Mouse (Mus musculus) kidney, embryonic 15.5 days (tissue): ENCODE results near the gene Nup153. TPM values are rescaled to one million over a fixed set of nuclear protein-coding genes. Genes with fewer than 3 reads are reported as not detected.

Source experiments
- ATAC-seq: fragments of 200-750 bp; cut with Nextera tagmentation; replicated peaks from 2 replicates; pipeline ENCODE4 v1.8.0; 2017; ENCODE audit warnings: moderate TSS enrichment; ENCODE audit not compliant: low FRiP score
- H3K27ac ChIP-seq: fragments of 300-500 bp; sonication (generic); 2 replicates; pipeline ENCODE4 v1.5.1; 2015; ENCODE audit warnings: mild to moderate bottlenecking, inconsistent platforms
- H3K27me3 ChIP-seq: fragments of 300-500 bp; sonication (generic); 2 replicates; pipeline ENCODE4 v1.6.1; 2015; ENCODE audit warnings: inconsistent platforms
- H3K36me3 ChIP-seq: fragments of 300-500 bp; sonication (generic); 2 replicates; pipeline ENCODE4 v1.6.1; 2015; ENCODE audit warnings: inconsistent platforms
- H3K4me1 ChIP-seq: fragments of 300-500 bp; sonication (generic); 2 replicates; pipeline ENCODE4 v1.6.1; 2015; ENCODE audit warnings: inconsistent platforms
- H3K4me2 ChIP-seq: fragments of 300-500 bp; sonication (generic); 2 replicates; pipeline ENCODE4 v1.6.1; 2015; ENCODE audit warnings: moderate library complexity, mild to moderate bottlenecking, inconsistent platforms
- H3K4me3 ChIP-seq: fragments of 300-500 bp; sonication (generic); replicated peaks from 2 replicates; pipeline ENCODE4 v1.5.1; 2015; ENCODE audit warnings: mild to moderate bottlenecking, inconsistent platforms
- H3K9ac ChIP-seq: fragments of 300-500 bp; sonication (generic); 2 replicates; pipeline ENCODE4 v1.6.1; 2015; ENCODE audit warnings: mild to moderate bottlenecking, inconsistent platforms
- H3K9me3 ChIP-seq: fragments of 300-500 bp; sonication (generic); replicated peaks from 2 replicates; pipeline ENCODE4 v1.6.1; 2016; ENCODE audit warnings: inconsistent platforms
- WGBS: fragments of 180-500 bp; shearing (Covaris S2); methylation state at CpG from one replicate; pipeline ENCODE4 v1.1.7; 2015; ENCODE audit warnings: mixed read lengths; 5-methylcytosine and 5-hydroxymethylcytosine counted together
- polyA plus RNA-seq: library from polyadenylated mRNA; unstranded; fragments of >200 nt; fragmentation: Nextera tagmentation; extraction: Ambion mirVana; gene quantifications from 2 replicates; pipeline ENCODE4 v1.2.1, GENCODE M21; 2015

The Nup153 gene
- polyA plus RNA-seq, 1 experiment from 2014 or later = 27.8 TPM

DNA sequence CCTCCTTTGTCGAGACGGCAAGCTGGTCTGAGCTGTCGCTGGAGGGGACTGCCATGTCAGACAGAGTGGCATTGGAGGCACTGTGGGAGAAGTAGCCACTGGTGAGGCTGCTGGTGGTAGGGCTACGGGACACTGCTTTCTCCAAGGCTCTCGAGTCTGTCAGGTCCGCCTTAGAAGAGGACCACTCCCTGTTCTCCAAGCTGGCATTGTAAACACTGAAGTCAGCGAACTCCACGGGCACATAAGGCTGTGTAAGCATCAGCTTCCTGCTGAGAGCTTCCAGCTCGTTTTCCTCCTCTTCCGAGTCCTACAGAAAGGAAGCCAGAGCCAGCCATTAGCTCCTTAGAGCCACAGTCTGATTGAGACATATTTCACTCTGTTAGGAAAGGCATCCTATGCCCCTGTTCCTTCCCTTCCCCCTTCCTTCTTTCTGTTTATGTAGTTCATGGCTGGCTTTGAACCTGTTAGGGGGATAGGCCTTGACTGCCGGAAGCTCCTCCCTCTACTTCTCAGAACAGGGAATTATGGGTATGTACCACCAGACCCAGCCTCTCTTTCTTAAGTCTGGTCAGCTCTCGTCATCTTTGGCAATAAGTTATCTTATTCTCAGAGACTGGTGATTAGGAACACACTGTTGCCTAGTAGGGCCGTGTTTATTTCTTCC is 25.0 kb upstream of the Nup153 start:
- no peak overlapping the region for H3K27ac ChIP-seq
- H3K27me3 ChIP-seq = no peaks in the 10 kb centered on the region
- WGBS = 80% methylated on average over 13 of the region's 13 CpGs
- H3K4me1 ChIP-seq = no peaks in the 10 kb centered on the region
- no peak overlapping the region for H3K4me2 ChIP-seq
- H3K9me3 ChIP-seq = no peaks in the 10 kb centered on the region
- H3K9ac ChIP-seq = no peak overlapping the region
- no peak overlapping the region for H3K4me3 ChIP-seq
- ATAC-seq = no peak
- H3K36me3 ChIP-seq = peaks cover 36% of the 10 kb centered on the region

DNA sequence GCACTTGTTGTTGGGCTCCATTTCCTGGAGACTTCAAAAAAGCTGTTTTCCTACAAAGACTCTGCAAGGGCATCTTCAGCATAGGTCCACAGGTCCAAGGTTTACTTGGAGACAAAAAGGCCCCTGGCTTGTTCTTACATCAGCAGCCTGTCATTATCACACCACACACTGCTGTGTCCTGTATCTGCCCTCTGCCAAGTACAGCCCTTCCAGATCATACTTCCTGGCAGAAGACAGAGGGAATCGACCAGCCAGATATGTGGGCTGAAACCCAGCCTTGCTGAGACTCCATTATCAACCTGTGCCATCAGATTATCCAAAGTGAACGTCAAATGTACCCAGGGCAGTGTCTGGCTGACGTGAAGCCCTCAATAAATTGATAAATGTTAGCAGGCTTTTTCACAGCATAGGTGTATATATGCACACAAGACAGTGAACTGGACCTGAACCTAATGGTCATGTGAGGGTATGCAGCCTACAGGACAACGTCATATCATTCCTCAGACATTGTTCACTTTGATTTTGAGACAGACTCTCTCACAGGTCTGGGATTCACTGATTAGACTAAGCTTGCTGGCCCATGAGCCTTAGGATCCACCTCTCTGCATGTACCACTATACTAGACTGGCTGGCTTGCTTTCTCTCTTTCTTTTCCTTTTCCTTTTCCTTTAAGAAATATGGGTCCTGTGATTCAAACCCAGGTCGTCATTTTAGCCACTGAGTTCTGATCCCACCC is 20.6 kb upstream of the Nup153 start:
- no peaks in the 10 kb centered on the region for H3K27me3 ChIP-seq
- peaks cover 36% of the 10 kb centered on the region for H3K36me3 ChIP-seq
- no peaks in the 10 kb centered on the region for H3K9me3 ChIP-seq
- no peak overlapping the region for H3K27ac ChIP-seq
- no peak for ATAC-seq
- WGBS = 82% methylated on average over 5 of the region's 5 CpGs
- H3K9ac ChIP-seq = no peak overlapping the region
- H3K4me2 ChIP-seq = no peak overlapping the region
- H3K4me3 ChIP-seq = no peak overlapping the region
- H3K4me1 ChIP-seq = no peaks in the 10 kb centered on the region; the same call in 1 of the 2 replicates

DNA sequence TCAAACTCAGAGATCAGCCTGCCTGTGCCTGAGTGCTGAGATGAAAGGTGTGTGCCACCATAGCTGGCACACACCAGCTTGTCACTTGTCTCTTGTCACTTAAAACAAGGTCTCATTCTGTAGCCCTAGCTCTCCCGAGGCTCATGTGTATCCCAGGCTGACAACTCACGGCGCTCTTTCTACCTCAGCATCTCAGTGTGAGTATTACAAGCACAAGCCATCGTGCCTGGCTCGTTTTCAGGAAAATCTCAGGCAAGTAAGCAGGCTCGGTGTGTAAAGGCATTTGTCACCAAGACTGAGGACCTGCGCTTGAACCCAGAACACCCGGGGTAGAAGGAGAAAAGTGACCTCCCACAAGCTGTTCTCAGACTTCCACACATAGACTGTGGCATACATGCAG is 16.1 kb upstream of the Nup153 start:
- ATAC-seq = no peak
- H3K36me3 ChIP-seq = peaks cover 5% of the 10 kb centered on the region; the same call in 1 of the 2 replicates
- H3K4me3 ChIP-seq = no peak overlapping the region
- H3K4me2 ChIP-seq = no peak overlapping the region
- H3K27ac ChIP-seq = no peak overlapping the region
- WGBS = 85% methylated on average over 8 of the region's 8 CpGs
- no peaks in the 10 kb centered on the region for H3K9me3 ChIP-seq
- no peaks in the 10 kb centered on the region; the same call in 1 of the 2 replicates for H3K4me1 ChIP-seq
- H3K27me3 ChIP-seq = no peaks in the 10 kb centered on the region
- no peak overlapping the region for H3K9ac ChIP-seq

DNA sequence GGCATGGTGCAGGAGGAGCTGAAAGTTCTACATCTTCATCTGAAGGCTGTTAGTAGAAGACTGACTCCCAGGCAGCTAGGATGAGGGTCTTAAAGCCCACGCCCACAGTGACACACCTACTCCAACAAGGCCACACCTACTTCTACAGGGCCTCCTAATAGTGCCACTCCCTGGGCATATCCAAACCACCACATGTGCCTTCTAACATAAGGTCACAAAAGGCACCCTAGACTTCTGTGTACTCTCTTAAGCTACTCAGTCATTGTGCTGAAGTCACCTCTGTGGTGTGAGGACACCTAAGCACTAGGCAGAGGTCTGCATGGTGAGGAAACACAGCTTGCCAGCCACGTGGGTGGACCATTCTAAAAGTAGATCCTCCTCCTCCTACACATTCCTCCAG is 14.6 kb upstream of the Nup153 start:
- Histone ChIP-seq H3K4me2 (no peak overlapping the region), H3K9ac (no peak overlapping the region), H3K27me3 (no peaks in the 10 kb centered on the region), H3K4me3 (no peak overlapping the region), H3K4me1 (no peaks in the 10 kb centered on the region; the same call in 1 of the 2 replicates), H3K9me3 (no peaks in the 10 kb centered on the region), H3K27ac (no peak overlapping the region), H3K36me3 (no peaks in the 10 kb centered on the region)
- WGBS = 53% methylated on average over 2 of the region's 2 CpGs
- ATAC-seq = no peak

DNA sequence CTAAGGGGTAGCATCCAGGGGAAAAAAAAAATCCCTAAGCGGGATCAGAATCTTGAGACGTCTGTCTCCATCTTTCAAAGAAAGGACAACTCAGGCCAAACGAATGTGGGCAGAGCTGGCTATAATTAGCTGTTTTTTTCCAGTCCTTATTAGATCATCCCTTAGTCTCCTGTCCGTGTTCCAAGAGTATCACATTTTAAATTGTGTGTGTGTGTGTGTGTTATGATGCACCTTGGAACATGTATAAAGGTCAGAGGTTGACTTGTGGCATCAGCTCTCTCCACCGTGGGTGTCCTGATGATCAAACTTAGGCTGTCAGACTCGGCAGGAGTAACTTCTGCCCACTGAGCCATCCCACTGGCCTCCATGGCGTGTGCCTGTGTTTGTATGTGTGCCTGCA is 11.7 kb upstream of the Nup153 start:
- Histone ChIP-seq H3K27me3 (no peaks in the 10 kb centered on the region), H3K36me3 (no peaks in the 10 kb centered on the region), H3K4me3 (no peak overlapping the region), H3K4me1 (peaks cover 9% of the 10 kb centered on the region), H3K9ac (no peak overlapping the region), H3K27ac (no peak overlapping the region), H3K9me3 (no peaks in the 10 kb centered on the region), H3K4me2 (no peak overlapping the region)
- no peak for ATAC-seq
- 75% methylated on average over 7 of the region's 7 CpGs for WGBS

DNA sequence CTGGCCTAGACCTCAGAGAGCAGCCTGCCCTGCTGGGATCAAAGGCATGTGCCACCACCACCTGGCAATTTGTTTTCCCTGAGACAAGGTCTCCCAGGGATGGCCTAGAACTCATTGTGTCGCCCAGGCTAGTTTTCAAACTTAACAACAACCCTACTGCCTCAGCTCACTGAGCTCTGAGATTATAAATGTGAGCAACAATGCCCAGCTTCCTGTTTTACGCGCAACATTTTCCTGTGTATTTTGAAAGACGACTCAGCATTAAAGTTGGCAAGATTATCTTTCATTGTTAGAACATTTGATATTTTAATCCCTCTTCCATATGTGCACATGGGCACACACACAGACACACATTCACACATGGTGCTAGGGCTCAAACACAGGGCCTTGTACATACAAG is 9.7 kb upstream of the Nup153 start:
- Histone ChIP-seq H3K4me1 (peaks cover 9% of the 10 kb centered on the region), H3K9me3 (no peaks in the 10 kb centered on the region), H3K36me3 (no peaks in the 10 kb centered on the region), H3K4me3 (no peak overlapping the region), H3K27me3 (no peaks in the 10 kb centered on the region), H3K27ac (no peak overlapping the region), H3K4me2 (no peak overlapping the region), H3K9ac (no peak overlapping the region)
- WGBS = 82% methylated on average over 4 of the region's 4 CpGs
- no peak for ATAC-seq

DNA sequence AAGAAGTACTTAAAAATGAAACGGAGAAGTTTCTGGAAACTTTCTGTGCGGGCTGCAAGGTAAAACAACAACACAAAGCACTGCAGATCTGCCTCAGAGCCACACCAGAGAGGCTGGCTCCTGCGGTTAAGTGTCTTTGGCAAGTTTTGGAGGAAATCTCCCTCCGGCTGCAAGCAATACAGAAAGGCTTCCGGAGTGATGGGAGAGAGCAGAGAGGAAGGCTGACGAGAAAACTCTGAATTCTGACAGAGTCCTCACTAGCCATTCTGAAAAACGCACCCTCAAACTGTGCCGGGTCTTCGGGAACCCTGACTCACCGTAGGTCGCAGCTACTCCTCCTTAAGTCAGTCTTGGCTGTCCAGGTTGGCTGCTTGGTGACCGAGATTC is 8.7 kb upstream of the Nup153 start:
- no peaks in the 10 kb centered on the region for H3K36me3 ChIP-seq
- peak overlapping the region; percentile 38 for H3K9ac ChIP-seq
- peaks cover 9% of the 10 kb centered on the region for H3K4me1 ChIP-seq
- no peaks in the 10 kb centered on the region for H3K27me3 ChIP-seq
- H3K4me2 ChIP-seq = peak overlapping the region; percentile 85
- H3K4me3 ChIP-seq = peak overlapping the region; percentile 50
- no peaks in the 10 kb centered on the region for H3K9me3 ChIP-seq
- WGBS = 1% methylated on average over 12 of the region's 12 CpGs
- H3K27ac ChIP-seq = 0 out of 2 replicates have a peak overlapping the region, but pooled peaks have one; percentile 4
- no peak for ATAC-seq

DNA sequence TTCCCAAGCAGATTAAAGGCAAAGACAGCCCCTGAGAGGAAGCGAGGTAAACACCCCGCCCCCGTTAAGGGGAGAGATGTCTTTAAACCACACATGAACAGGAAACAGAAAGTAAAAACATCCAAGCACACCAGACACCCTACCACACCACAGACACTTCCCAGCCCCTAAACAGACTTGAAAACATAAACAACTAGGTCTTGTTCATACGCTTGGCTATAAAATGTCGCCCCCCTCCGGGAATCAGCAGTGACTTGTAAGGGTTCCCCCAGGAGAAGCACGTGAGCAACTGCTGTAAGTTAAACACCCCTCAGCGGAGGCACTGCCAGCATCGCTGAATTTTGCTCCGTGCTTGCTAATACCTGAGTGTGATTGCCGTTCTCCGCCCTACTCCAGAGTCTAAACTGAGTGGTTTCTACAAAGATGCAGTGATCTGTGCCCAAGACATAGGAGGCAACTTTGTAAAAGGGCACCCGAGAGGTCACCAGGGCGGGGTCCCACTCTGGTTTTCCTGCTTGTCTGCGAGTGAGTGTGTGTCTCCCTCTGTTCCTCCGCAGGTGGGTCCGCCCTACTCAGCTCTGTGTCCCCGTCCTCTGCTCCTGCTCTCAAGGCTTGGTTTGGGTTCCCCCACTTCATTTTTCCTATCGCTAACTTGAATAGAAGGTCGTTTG is 8.2 kb upstream of the Nup153 start:
- Histone ChIP-seq H3K9ac (peak overlapping the region; percentile 38), H3K4me1 (peaks cover 9% of the 10 kb centered on the region), H3K27ac (0 out of 2 replicates have a peak overlapping the region, but pooled peaks have one; percentile 4), H3K4me2 (peak overlapping the region; percentile 85), H3K27me3 (no peaks in the 10 kb centered on the region), H3K36me3 (no peaks in the 10 kb centered on the region), H3K4me3 (peak overlapping the region; percentile 50), H3K9me3 (no peaks in the 10 kb centered on the region)
- ATAC-seq = peak; percentile 83
- under 1% methylated on average over 20 of the region's 20 CpGs for WGBS

DNA sequence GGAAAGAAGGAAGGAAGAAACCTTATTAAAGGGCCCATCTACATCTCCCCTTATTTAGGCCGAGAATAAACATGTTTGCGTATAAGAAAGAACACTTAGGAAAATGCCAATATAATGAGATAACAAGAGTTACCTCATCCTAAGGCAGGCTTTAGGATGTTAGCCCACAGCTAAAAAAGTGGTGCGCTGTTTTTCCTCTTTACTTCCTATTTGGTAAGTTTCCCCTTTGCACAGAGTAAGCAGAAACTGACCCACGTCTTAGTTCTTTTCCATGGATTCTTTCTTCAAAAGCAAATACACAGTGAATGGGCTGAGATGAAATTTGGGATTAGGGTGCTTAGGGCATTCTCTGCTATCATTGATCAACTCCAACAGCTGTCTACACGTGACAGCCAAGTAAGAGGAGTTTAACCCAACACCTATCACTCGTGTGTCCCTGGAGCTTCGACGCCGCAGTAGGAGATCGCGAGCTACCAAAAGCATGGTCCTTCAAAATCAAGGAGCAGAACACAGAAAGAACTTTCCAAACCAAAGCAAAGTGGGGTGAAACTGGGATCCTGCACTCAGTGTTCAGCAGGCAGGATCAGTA is 7.6 kb upstream of the Nup153 start:
- Histone ChIP-seq H3K36me3 (no peaks in the 10 kb centered on the region), H3K4me2 (peak overlapping the region; percentile 85), H3K4me1 (peaks cover 9% of the 10 kb centered on the region), H3K4me3 (peak overlapping the region; percentile 50), H3K9ac (peak overlapping the region; percentile 38), H3K27ac (no peak overlapping the region), H3K27me3 (no peaks in the 10 kb centered on the region), H3K9me3 (no peaks in the 10 kb centered on the region)
- no peak for ATAC-seq
- WGBS = 42% methylated on average over 11 of the region's 11 CpGs

DNA sequence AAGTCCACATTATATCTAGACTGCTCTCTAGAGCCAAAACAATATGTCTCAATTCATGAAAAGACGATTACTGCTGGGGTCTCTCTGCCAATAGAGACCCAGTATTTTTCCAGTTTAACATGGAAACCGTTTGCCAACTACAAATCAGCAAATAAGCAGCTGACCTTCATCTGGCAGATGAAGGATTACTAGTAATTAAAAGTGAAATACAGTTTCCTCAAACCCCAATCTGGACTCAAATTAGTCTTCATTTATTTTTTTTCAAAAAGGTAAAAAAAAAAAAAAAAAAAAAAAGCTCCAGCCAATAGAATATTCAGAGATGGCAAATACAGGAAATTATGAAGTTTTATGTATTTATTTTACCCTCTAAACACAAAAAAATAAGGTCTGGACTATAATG is 2.3 kb upstream of the Nup153 start:
- H3K27ac ChIP-seq = peak overlapping the region; percentile 42; the same call in 1 of the 2 replicates
- H3K4me1 ChIP-seq = peaks cover 10% of the 10 kb centered on the region
- no peak for ATAC-seq
- H3K9ac ChIP-seq = no peak overlapping the region
- H3K27me3 ChIP-seq = no peaks in the 10 kb centered on the region
- H3K9me3 ChIP-seq = no peaks in the 10 kb centered on the region
- no peaks in the 10 kb centered on the region for H3K36me3 ChIP-seq
- 56% methylated on average over 2 of the region's 2 CpGs for WGBS
- no peak overlapping the region for H3K4me3 ChIP-seq
- H3K4me2 ChIP-seq = no peak overlapping the region

DNA sequence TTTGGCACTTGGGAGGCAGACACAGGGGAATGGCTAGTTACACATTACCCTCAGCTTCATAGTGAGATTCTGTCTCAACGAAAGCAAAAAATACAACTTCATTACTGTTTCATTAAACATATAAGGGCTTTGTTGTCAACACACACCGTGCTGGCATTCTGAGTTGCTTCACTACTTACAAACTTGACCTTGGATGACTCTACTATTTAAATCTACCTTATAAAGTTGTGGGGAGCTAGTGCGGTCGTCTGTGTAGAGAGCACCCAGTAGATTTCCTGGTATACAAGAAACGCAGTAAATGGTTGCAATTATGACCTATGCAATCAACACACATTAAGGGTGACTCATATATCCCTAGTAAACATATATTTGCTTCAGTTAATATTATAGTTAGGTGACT is 671 bp upstream of the Nup153 start:
- Histone ChIP-seq H3K9ac (0 out of 2 replicates have a peak overlapping the region, but pooled peaks have one; percentile 39), H3K4me1 (peaks cover 18% of the 10 kb centered on the region), H3K36me3 (no peaks in the 10 kb centered on the region), H3K27me3 (no peaks in the 10 kb centered on the region), H3K4me2 (peak overlapping the region; percentile 74), H3K9me3 (no peaks in the 10 kb centered on the region), H3K27ac (peak overlapping the region; percentile 99), H3K4me3 (peak overlapping the region; percentile 99)
- ATAC-seq = no peak
- 28% methylated on average over 5 of the region's 5 CpGs for WGBS
